Mouse (Mus musculus) cerebellum, adult 2 months (tissue): ENCODE results near the gene Slfn5.

Experiments
- CTCF ChIP-seq: fragments of 200-500 bp; IDR thresholded peaks from 2 replicates; pipeline ENCODE4 v1.5.1; 2011; ENCODE audit warnings: low read depth, mild to moderate bottlenecking, control low read depth, low read length, moderate library complexity, borderline replicate concordance; ENCODE audit not compliant: insufficient read depth
- POLR2A ChIP-seq: fragments of 200-500 bp; IDR thresholded peaks from 2 replicates; pipeline ENCODE4 v1.6.1; 2011; ENCODE audit warnings: low read length, control low read depth, borderline replicate concordance; ENCODE audit not compliant: insufficient read depth

DNA sequence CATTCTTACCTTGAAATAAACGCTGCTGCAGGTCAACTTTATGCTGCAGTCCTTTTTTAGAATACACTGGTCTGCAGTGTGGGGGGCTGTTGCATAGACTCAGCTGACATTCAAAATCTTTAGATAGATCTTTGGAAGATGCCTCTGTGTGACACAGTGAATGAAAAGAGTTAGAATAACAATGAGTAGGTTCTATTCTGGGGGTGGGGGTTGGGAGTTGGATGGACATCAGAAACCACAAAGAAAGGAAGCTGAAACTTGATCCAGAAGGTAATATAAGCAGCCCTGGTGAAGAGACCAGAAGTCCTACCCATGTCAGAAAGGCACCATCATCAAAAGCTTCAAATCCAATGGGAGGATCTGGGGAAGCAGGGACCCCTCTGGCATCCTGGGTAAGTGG, 62.2 kb downstream of the Slfn5 start:
- TF ChIP-seq CTCF (no peak), POLR2A (no peak)
